Mouse (Mus musculus) right cerebral cortex, postnatal 25 days (tissue): ENCODE results near the gene Zfp652.

Experiments used
- DNase-seq: peaks from one replicate; pipeline ENCODE4 v3.0.0; 2022

The Zfp652 gene

DNA sequence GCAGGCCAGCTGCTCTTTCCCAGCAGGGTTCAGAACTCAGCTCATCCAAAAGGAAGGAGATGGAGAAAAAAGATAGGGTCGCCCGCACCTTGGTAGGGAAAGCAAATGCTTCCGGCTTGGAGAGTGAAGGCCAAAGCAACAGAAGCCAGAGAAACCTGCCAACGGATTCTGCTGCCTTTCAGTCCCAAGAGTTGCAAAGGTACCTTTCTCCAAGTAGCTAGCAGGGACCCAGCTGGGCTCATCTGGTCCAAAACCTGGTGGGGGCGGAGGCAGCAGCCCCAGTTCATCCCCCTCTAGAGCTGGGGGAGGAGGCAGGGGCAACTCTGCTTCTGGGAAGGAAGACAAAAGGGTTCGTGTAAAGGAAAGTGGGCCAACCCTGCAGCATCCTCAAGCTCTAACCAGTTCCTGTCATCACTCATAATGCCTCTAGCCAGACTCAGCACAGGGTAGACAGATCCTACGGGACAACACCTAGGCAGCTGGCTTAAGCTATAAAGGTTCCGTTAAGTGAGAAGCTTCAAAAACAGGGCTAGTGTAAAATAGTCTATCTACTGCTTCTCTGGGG lies 120.6 kb downstream of the Zfp652 start:
- no peak for DNase-seq

DNA sequence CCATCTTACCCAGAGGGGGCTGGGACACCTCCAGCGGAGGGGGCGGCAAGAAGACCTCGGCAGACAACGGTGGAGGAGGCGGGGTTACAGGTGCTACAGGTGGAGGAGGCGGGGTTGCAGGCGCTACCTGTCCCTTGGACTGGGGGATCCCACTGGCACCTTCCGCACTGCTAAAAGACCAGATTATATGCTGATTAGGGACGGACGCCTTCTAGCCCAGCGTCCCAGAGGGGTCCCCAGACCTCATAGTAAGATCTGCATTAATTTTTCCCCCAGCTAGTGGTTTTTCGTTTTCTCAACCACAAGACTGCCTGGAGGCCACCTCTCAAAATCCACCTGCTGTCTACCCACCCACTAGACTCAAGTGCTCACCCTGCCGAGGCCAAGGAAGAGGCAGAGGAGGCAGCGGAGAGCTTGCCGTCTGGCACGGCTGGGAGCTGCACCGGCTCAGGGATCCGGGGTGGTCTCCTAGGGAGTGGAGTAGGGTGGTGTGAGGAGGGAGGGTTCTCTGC lies 121.2 kb downstream of the Zfp652 start:
- DNase-seq: no peak

DNA sequence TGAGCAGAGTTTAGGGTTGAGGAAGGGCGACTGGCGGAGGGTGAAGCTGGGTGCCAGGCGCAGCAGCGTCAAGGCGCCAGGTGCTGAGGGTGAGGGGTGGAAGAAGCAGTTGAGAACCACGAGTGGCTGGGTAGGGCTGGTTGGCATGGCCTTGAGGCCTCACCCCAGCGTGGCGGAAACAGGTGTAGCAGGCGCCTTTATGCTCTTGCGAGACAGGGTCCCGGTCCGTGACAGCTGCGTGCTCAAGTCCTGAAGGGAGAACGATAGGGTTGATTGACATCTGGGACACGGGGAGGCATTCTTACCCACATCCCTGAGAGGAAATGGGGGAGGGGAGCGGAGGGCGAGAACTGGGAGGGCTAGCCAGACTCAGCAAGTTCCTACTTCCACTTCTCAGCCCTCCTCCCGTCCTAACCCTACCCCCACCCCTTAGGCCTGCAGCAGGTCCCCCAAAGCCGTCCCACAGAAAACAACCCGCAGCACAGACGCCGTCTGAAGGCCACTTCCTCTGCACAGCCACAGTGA lies 121.7 kb downstream of the Zfp652 start:
- DNase-seq: no peak

DNA sequence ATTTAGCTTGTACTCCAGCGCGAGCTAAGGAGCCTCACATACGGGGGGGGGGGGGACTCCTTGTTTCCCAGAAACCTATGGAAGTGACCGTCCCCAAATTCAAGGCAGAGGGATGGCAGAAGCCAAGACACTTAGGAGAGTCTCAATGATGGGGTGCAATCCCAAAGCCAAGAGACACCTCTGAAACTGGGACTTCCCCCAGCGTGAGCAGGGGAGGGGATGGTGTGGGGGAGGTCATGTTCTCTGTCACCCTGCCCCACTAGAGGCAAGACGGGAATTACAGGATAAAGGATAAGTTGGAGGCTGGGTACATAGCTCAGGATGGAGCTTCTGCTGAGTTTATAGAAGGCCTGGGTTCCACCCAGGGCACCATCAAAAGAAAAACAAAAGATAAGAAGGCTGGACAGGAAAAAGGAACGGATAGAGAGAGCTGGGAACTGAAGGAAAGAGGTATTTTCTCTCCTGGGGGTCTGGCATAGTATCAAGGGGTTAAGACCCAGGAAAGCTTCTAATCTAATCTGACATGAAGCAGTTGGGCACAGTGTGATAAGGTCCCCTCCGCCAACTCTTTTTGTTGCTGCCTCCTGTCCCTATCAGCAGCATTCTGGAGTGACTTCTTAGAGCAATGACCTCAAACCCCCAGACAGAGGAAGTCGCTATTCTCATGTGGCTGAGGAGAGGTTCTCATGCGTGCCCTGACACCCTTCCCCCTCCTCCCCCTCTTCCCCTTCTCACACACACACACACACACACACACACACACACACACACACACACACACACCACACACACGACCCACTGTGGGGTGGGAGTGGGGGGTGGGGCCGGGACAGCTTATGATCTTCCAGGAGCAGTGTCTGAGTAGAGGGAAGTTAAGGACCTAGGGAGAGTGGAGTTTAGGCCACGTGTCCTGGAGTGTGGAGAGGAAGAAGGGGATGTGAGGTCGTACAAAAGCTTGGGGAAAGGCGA lies 122.6 kb downstream of the Zfp652 start:
- DNase-seq: no peak

DNA sequence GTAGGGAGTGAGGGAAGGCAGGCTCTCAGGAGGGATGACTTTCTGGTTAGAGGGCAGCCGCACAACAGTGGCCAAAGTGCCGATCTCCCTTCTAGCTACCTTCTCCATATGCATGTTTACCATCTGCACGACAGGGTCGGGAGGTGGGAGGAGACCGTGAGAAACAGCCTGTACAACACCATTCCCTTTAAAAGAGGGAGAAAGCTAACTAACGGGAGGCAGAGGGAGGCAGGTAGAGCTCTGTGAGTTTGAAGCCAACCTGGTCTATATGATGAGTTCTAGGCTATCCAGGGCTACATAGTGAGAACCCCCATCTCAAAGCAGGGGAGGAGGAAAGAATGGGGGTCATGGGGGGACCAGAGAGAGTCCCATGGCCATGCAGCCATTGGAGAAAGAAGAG lies 123.4 kb downstream of the Zfp652 start:
- DNase-seq: no peak

DNA sequence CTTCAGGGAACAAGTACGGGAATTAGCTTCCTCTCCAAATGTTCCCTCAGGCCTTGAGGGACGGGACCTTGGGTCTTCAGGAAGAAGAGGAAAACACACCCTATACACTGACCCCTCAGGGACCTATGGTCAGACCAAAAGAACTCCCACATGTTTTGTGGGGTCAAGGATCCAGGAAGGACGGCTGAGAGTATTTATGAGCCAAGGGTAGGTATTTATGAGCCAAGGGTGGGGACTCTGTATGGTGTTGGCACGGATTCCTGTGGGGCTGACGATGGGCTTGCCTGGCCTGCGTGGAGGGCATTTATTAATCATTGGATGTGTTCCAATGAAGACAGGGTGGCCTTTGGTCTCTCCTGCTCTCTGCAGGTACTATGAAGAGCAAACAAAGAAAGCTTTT lies 124.0 kb downstream of the Zfp652 start:
- DNase-seq: no peak

DNA sequence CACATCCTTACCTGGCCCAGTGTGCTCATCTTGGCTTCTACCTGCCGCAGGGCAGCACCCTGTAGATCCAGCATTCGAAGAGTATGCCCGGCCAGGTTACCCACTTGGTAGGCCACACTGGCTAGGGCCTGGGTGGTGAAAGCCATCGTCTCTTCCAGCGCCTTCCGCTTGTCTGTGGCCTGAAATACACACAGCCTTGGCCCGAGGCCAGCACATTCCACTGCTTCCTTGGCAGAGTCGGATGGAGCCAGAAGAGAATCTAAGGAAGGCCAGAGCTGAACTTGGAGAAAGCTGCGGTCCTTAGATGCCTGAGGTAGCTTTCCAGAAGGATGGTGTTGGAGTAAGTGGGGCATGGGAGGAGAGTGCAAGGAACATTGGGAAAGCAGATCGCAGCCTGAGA lies 124.6 kb downstream of the Zfp652 start, which contains the start of gene Gngt2:
TSS of gene Gngt2 (plus strand) at position 158 of the 400 bp plus-strand sequence.
- no peak for DNase-seq

DNA sequence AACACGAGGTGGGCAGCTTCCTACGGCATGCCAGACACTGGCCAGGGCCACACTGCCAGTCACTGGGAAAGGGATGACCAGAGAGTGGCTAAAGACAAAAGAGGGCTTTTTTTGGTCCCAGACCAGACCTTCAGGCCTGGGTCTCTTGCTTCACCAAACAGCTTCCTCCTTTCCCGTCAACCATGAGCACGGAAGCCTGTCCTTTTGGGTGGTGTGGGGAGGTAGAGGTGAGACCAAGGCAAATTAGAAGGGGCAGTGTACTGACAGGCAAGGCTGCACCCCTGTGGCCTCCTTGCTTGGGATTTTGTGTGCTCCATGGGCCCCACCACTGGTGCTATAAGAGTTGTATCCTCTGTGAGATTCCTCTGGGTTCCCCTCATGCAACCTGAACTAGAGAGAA lies 126.1 kb downstream of the Zfp652 start:
- no peak for DNase-seq

DNA sequence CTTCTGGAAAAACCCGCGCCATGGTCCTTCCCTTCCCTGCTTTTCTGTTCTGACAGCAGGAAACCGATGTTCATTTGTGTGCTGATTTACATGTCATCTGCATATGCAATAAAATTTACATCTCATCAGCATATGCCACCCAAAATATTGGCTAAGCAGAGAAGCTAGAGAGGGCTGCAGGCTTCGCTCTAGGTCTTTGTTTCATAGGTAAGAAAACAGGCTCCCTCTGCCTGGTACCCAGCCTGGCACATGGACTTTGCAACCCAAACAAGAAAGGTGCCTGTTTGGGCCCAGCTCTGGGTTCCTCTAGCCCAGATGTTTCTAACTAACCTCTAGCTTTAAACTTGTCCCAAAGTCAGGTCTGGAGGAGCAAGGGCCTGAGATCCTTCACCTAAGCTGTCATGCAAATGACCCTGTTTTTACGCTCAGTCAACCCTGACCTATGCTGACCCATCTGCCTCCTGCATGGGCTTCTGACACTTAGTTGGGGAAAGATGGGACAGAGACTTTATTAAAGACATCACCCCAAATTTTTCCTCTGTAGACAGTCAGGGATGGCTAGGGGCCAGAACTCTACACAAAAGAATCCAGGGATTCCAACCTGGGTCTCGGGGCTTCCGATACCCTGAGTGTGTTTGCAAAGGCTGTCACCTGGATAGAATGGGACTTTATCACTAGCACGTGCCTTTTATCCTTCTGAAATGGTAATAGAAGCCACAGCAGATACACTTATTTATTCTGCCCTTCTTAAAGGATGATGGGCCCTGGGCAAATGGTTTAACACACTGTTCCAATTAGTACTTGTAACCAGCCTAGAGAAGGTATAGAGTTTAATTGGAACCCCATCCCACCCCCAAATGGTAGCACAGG lies 126.8 kb downstream of the Zfp652 start:
- DNase-seq: no peak

DNA sequence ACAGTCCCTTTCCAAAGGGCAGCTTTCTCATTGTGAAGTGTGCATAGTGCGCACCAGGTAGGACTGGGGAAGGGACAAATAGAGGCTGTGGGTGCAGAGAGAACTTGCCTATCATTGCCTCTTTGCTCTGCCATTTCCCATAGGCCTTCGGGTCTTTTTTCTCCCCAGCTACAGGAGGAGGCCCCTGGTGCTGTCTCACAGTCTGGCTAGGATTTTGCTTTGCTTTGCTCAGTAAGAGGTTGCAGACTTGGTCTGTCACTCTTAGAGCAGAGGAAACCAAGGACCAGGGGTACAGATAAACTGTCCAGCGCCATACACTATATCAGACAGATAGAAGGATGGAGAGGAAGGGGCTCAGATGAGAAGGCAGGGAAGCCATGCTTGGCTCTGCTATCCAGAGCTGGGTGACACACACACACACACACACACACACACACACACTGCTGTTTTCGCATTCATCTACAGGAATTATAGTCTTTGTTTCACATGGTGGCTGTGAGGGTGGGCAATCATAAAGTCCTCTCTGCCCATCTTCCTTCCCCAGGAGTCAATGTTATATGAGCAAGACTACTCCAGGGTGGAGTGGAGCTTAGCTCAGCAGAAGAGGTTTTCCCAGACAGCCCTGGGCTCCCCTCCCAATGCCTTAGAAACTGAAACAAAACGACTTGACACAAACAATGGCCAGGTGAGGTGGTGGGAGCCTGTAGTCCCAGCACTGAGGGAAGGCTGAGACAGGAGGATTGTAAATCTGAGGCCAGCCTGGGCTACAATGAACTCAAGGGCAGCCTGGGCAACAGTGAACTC lies 128.4 kb downstream of the Zfp652 start:
- DNase-seq: no peak

DNA sequence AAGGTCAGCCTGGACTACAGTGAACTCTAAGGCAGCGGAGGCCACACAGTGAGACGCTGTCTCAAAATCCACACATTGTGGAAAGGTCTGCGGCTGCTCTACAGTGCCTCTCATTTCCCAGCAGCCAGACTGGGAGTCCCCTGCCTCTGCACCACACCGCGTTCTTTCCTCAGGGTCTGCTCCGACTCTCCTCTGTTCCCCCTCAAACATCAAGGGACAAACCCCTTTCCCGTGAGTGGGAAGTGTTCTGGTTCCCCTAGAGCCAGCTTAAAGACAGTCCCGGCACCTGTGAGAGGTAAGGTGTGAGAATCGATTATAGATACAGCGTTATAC lies 129.0 kb downstream of the Zfp652 start:
- DNase-seq: no peak

DNA sequence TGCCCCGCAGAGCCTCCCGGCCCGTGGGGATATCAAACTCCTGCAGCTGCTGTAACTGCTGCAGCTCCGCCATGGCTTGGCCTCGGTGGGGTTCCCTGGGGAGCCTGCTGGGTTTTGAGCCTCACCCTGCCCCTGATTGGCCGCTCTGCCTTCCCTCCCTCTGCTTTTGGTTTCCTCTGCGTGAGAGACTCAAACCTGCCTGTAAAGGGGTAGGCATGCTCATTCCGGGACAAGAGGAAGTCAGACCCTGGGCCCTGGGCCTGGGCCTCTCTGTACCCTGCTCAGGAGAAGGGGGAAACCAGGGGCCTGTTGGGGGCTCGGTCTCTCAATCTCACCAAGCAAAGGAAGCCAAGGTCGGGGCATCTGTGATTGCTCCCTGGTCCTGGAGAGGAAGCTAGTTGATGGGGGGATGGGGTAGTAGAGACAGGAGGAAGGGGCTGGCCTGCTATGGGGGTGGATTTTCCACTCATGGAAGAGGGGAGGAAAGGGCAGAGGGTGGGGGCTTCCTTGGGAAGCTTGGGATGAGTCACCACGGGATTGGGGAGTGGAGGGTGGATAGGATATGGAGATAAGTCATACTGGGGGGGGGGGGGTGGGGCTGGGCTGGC lies 129.7 kb downstream of the Zfp652 start, which contains the start of gene Abi3:
TSS of gene Abi3 (minus strand) at position 403 of the 608 bp plus-strand sequence.
- DNase-seq: no peak

DNA sequence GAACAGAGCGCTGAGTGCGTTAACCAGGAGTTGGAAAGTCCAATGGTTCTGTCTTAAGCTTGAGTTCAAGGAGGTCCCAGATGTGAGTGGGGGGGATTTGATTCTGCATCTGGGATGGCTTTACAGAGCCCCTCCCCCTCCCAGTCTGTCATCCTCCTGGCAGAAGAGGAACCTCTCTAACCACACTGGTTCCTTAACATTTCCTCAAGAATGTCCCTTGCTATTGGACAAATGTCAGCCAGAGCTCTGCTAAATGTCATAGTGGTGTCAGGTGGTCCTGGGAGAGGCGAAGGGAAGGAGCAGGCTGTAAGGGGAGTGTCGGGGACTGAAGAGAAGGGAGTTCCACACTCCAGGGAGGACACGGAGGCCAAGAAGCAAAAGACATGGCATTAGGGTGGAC lies 130.5 kb downstream of the Zfp652 start:
- no peak for DNase-seq

DNA sequence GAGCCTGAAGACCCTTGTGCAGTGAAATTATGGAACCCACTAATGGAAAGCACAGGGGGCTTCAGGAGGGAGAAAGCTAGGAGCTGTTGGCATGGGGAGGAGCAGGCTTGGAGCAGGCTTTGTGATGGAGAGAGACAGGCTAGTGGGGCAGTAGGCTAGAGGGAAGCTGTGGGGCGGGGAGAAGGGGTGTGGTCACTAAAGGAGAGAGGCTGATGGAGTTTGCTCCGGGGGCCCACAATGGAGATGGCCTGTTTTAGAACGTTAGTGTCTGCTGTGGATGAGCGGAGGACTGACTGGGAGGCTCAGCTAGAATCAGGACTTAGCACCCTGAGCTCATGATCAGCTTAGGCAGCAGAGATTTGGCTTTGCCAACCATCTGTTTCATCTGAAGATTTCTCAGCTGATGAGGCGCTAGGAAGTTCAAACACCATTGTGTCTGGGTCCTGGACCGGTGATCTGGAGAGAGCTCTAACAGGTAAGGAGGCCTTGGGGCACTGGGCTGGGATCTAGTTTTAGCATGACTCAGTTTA lies 131.0 kb downstream of the Zfp652 start:
- no peak for DNase-seq

DNA sequence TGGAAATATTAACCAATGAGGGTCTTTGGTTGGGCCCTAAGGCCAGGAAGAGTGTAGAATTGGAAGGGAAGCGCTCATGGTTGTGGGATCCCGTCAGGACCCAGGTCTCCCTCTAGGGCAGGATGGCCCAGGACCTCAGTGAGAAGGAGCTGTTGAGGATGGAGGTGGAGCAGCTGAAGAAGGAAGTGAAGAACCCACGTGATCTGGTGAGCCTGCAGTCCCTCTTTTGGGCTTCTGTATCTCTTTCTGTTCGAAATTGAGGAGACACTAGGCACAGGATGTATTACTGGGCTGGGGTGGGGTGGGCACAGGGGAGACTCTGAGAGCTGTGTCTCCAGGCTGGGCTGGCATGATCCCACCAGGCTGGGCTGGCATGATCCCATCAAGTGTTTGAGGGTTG lies 132.5 kb downstream of the Zfp652 start:
- no peak for DNase-seq

DNA sequence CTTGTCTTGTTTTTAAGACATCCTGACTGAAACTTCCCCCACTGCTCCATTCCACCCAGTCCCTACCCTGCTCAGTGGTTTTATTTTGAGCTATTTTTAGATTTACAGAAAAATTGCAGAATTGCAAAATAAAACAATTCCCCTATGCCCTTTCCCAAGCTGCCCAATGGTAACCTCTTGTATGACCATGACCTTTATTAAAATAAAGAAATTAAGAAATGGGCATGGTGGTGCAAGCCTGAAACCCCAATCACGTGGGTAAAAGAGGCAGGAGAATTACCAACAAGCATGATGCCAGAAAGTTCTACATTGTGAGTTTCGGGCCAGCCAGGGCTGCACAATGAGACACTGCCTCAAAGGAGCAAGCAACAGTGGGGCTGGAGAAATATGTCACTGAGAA lies 138.4 kb downstream of the Zfp652 start:
- DNase-seq: no peak

DNA sequence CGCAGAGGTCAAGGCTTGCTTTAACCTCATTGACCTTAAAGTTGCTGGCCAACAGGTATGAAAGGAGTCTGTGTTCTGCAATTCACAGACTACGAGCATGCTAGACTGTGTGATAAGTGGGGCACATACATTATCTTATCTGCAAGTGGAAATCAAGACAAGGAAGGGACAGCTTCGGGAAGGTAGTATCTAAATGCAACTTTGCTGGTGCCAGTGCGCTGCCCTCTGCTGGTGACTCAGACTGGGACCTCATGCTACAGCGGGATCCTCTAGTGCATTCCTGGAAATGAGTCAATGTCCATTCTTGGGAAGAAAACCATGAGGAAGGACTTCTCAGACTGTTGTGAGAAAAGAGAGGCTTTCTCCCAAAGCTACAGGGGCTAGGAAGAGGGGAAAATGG lies 141.2 kb downstream of the Zfp652 start:
- no peak for DNase-seq

DNA sequence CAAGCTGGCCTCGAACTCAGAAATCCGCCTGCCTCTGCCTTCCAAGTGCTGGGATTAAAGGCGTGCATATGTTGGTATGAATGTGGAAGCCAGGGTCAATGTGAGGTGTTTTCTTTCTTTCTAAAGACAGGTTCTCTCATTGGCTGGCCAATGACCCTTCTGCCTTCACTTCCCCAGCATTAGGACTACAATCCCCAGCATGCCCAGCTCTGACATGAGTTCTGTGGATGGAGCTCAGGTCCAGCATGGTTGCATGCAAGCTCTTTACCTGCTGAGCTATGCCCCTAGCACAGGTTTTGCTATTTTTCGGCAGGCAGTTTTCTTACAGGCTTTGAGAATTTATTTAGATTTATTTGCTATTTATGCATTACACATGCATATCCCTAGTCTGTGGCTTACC lies 144.8 kb downstream of the Zfp652 start:
- no peak for DNase-seq

DNA sequence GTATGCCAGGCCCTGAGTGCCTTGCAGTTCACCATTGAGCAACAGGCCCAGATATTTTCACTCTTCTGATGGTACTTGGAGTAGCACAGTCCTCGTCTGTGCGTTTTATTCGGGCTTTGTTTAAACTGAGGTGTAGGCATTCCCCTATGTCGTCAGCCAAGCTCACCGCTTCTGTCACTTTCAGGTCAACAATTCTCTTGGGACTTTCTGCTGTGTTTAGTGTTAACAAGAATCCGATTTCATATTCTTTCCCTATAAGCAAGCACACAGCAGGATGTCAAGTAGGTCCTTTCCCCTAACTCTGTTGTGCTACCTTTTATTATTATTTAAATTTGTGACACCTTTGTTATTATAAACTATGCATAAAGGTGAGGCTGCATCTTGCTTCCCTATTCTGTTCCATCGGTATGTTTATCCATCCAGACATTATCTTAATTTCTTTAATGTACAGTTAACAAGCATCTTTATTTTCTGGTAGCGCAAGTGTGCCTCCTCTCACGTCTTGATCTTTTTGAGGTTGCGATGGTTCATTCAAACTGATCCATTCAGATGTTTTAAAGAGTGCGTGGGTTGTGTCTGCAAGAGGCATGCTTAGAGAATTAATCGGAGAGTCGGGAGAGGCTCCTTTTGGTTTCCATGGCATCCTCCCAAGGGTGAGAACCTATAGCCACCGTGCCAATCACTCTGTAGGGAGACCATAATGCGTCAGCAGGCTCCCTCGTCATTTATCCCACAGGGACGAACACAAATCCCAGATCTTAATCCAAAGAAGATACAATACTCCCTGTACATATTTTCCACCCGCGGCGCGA lies 145.4 kb downstream of the Zfp652 start:
- DNase-seq: no peak
